Mouse (Mus musculus) urinary bladder, adult 2 months (tissue): ENCODE data around the gene Hist1h2be. TPM values are rescaled to one million over a fixed set of nuclear protein-coding genes. Genes with fewer than 3 reads are reported as not detected.

Experiments used
- DNase-seq: peaks from one replicate; pipeline ENCODE4 v3.0.0; 2022; ENCODE audit warnings: low spot score
- polyA plus RNA-seq: library from polyadenylated mRNA; depleted of rRNA; stranded (reverse); fragments of >200 nt; gene quantifications from 2 replicates; pipeline ENCODE4 v1.2.3, GENCODE M21; 2012; rRNA removed

Gene Hist1h2be
- 2.6 and 3.4 TPM in 2 replicates for polyA plus RNA-seq

- DNase-seq: peak; percentile 53
Observed at GRCm38 (mm10) chr13:23620733-23621531, at the start of gene Hist1h2be. TSS of gene Hist1h2be (minus strand) at chr13:23621124.

- DNase-seq: no peak
Observed at GRCm38 (mm10) chr13:23662536-23662935, 41.6 kb upstream of the Hist1h2be start.

DNA sequence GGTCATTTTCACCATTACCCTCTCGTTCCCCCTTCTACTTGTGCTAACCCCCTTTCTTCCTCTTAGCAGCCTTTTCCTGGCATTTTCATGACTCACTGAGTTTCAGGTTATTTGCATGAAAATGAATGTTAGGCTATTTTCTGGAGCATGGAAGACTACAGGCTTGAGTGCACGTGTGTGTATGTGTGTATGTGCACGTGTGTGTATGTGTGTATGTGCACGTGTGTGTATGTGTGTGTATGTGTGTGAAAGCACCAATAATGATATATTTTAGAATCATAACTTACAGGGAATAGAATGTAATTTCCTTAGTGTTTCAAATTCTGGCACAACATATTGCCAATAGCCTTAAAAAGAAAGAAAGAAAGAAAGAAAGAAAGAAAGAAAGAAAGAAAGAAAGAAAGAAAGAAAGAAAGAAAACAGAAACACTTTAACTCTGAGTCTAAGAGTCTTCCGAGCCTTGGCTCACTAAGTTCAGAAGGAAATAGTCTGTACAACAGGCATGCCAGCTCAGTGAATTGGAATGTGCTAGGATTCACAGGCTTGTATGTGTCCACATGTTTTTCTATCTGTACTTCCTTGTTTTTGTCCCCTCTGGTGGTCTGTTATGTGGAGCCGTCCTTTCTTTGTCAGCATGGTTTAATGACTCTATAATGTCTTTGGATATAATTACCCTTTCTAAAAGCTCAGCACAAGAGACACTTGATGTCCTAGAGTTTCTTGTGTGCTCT, 38.9 kb upstream of the Hist1h2be start:
- DNase-seq: no peak

DNA sequence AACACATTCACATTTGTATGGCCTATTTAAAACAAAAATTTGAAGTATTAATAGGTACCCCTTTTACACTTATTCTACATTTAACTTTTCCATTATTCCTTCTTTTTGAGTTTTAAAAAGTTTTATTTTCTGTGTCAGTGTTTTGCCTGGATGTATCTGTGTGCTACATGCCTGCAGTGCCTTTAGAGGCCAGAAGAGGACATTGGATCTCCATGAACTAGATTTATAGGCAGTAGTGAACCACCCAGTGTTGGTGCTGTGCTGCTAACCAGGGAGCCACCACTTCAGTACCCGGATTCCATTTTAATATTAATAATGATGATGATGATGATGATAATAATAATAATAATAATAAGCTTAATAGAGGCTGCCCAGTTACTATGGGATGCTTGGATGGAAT, 9.7 kb upstream of the Hist1h2be start:
- no peak for DNase-seq

DNA sequence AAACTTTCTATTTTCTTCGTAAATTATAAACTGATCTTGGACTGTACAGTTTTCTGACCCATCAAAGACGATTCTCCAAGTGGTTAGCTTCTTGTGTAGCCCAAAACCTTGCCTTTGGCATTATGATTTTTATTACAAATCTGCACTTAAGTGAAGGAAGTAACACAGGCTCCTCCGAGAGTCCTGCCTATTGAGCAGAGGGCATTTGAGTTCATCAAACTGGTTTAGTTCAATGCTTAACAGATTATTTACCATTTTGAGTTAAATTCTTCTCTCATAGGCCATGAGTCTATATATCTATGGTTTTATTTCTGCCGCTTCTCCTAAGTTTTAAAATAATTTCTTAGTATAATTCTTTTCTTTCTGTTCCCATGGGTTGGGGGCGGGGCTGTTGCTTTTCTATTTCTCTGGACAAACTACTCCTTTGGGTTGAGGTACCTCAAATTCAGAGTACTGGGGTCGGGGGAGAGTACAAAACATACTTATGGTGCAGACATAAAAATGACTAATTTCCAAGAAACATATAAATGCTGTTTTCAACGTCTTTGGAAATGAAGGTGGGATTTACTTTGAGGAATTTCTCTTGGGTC, 2.0 kb upstream of the Hist1h2be start:
- DNase-seq: no peak

DNA sequence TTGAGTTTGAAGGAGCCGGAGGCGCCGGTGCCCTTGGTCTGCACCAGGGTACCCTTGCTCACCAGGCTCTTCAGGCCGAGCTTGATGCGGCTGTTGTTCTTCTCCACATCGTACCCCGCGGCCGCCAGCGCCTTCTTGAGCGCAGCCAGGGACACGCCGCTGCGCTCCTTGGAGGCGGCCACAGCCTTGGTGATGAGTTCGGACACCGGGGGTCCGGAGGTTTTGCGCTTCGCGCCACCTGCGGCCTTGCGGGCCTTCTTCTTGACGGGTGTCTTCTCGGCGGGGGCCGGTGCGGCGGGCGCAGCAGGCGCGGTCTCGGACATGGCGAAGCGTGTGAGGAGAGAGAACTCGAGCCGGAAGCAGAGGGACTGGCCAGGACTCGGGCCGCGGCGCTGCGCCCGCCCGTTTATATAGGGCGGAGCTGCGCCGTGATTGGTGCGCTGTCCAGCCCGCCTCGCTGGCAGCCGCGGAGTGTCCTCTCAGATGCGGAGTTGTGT, 1.3 kb upstream of the Hist1h2be start, which contains the start of gene Hist1h1e:
TSS of gene Hist1h1e (minus strand) at position 384 of the 497 bp plus-strand sequence.
- peak; percentile 96 for DNase-seq

DNA sequence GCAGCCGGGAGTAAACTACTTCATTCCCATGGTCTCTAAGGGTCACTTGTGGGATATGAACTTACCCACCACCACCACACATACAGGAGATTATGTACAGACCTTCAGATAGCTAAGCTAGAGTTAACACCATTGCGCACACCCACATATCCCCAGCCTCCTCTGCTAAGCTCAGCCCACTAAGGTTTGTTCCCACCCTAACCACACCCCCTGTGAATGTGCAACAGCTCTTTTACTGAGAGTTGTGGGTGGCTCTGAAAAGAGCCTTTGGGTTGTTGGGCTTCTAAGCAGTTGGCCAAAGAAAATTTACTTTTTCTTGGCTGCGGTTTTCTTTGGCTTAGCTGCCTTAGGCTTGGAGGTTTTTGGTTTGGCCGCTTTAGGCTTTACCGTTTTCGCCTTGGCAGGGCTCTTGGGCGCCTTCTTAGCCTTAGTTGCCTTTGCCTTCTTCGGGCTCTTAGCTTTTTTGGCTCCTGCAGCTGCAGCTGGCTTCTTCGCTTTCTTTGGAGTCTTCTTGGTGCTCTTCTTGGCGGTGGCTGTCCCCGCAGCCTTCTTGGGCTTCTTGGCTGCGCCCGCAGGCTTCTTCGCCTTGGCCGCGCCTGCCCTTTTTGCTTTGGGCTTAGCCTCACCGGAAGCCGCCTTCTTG, 729 bp upstream of the Hist1h2be start:
- peak; percentile 29 for DNase-seq

DNA sequence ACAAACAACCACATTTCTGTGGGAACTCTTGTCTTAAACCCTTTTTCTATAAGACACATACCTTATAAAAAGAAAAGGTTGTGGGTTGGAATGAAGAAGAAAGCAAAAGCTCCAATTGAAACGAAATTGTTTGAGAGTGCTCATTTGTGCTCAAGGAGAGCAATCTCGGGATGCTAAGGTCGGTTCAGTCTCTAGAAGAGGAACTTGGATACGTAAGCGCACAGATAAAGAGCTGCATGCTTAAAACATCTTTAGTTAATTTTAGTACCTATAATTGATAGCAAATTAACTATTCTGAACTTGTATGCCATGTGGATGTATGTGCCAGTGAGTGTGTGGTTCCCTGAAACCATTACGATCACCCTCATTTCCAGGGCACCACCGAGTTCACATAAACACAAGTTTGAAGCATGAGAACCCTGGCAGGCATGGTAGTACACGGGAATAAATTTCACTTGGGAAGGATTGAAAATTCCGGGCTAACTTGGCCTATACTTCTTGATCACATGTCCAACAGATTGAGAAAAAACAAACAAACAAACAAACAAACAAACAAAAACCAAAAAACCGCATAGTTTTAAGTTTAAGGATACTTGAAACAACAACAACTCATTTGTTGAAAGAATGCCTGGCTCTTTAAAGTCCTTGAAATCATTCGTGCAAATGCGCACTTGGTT, 730 bp downstream of the Hist1h2be start:
- DNase-seq: no peak

GRCm38 (mm10) chr13:23611638-23612037, 9.3 kb downstream of the Hist1h2be start:
- no peak for DNase-seq

DNA sequence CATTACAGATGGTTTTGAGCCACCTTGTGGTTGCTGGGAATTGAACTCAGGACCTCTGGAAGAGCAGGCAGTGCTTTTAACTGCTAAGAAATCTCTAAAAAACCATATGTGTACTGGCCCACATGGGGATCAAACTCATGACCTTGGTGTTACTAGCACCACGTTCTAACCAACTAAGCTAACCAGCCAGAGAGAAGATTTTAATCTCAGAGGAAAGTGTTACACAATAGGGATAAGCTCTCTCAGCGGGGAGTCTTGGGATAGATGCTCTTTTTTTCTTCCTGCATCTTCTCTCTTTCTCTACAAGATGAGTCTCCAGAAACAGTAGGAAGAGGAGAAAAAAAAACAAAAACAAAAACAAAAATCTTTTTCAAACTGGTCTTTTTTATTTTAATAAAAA, 10.5 kb downstream of the Hist1h2be start:
- no peak for DNase-seq

- DNase-seq: no peak
Observed at GRCm38 (mm10) chr13:23609844-23610243, 11.1 kb downstream of the Hist1h2be start.

- DNase-seq: no peak
Observed at GRCm38 (mm10) chr13:23609209-23609608, 11.7 kb downstream of the Hist1h2be start.

GRCm38 (mm10) chr13:23605052-23605451, 15.9 kb downstream of the Hist1h2be start:
- DNase-seq: no peak

DNA sequence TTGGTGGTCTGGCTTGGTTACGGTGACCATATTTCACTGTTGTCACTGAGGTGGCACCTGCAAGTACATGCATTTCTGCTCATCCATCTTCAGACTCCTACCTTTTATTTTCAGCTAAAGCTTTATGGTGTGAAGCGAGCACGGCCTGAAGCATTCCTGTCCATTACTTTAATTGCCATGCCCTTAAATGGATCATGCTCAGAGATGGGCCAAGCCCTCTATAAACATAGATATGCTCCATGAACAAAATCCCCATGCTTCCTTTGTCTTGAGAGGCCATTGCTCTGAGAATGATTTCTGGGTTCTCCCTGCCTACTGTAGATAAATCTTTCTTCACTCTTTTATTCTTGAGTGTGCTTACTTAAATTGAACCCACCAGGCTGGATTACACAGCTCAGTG, 16.5 kb downstream of the Hist1h2be start:
- no peak for DNase-seq

- no peak for DNase-seq
Observed at GRCm38 (mm10) chr13:23603182-23603699, 17.7 kb downstream of the Hist1h2be start.

DNA sequence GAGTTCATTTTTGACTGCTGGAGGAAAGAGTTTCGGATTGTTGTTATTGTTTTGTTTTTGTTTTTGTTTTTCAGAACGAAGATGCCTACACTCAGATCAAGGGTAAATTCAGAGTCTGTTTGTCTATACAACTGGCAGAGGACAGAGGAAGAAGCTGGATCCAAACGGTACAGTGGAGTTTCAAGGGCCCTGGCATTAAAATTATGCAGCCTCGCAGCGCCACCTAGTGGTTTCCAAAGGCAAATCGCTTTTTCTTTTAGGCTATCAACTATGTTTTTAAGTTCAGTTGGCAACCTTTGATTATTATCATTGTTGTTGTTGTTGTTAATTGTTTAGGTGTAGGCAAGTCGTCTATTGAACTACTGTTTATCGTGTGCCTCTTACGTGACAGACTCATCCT, 23.0 kb downstream of the Hist1h2be start:
- peak; percentile 55 for DNase-seq

DNA sequence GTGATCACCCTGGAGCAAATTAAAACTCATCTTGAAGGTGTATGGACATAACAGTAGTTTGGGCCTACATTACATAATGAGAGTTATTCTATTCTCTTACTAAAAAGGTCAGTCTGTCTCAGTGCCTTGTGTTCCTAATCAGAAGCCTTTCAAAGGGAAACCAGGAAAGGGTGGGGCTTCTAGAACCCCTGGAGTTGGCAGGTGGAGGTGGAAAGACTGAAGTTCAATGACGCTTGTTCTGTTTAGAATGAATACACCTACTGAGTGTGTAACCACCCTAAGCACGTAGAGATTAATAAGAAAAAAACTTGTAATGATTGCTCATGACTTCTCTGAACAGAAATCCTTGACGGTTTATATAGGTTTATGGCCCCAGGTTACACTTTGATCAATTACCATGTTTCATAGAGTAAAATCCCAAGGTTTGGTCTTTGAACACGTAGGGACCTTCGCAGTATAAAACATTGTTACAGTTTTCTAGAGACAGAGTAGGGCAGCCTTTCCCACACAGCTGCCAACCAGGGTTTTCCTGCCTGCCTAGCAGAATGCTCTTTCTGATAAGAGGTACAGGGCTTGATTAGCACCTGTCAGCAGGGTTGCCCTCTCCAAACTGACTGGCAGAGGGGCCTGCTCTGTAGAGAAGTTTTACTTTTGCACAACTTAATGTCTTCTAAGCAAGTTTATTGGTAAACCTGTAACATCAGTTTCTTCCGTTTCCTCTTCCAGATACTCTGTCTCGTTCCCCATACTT, 25.1 kb downstream of the Hist1h2be start:
- DNase-seq: no peak

GRCm38 (mm10) chr13:23595185-23595584, 25.7 kb downstream of the Hist1h2be start:
- no peak for DNase-seq

- no peak for DNase-seq
Observed at GRCm38 (mm10) chr13:23593051-23593770, 27.7 kb downstream of the Hist1h2be start.

- no peak for DNase-seq
Observed at GRCm38 (mm10) chr13:23592614-23593013, 28.3 kb downstream of the Hist1h2be start.
